In the genomic region with DNA sequence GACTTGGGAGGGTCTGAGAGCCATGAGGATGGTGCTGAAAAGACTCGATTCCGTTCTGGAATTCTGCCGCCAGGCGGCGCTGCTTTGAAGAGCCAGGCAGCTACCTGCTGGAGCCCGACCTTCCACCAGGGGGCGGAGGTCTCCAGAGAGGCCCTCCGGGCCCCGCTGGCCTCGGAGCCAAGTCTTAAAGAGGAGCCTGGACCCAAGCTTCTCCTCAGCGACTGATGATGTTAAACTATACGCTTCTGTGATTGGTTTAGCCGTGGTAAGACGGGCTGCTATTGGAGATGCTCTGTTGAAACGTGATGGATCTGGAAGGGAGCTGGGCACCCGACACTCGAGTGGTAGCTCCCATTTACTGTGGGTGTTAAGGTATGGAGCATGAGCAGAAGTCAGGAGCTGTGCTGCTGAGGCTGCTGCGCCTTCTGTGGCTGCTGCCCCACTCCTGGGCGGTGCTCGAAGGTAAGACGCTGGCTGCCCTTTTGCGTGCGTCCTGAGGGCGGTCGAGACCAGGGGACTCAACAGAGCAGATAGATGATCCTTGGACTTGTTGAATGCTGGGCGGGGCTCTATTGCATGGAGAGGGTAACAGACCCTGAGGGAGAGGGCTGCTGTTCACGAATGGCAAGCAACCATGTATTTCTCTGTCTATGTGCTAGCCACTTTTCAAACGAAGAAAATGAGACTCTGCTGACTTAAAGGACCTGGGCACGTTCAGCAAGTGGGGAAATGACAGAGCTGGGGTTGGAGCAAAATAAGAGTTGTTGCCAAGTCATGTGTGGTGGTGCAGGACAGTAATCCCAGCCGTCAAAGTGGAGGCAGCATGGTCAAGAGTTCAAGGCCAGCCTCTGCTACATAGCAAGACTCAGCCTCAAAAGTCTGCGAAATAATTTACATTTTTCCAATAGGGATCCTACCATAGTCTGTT, we compare ENCODE assay signal across 8 mouse cellular contexts. TPM values are rescaled to one million over a fixed set of nuclear protein-coding genes. Genes with fewer than 3 reads are reported as not detected.
DNase-seq lines count a peak whose midpoint lies in the region; ATAC-seq and TF ChIP-seq lines count a peak whose summit lies in the region.

No protein-coding gene starts in this region.

- H3K79me2 ChIP-seq in liver, adult 2 months (ENCODE audit: control insufficient read depth, insufficient read depth, low read length): no peaks in the 10 kb centered on the region
- no peaks in the 10 kb centered on the region for H3K79me2 ChIP-seq in myocyte (ENCODE audit: control insufficient read depth, insufficient read depth)

- no peak for TF ChIP-seq POLR2A in liver, adult 2 months (IDR thresholded peaks at IDR 0.05; ENCODE audit: extremely low read depth, insufficient read depth, low read length)
- TF ChIP-seq POLR2A in myocyte (IDR thresholded peaks at IDR 0.05; ENCODE audit: insufficient read length, low read depth): no peak

- H3K27ac ChIP-seq in heart, embryonic 11.5 days (ENCODE audit: low read depth, low read length): no peak overlapping the region
- 0 out of 2 replicates have a peak overlapping the region, but pooled peaks have one; percentile 28 for H3K27ac ChIP-seq in kidney, embryonic 16.5 days (ENCODE audit: low read length)
- no peak overlapping the region for H3K27ac ChIP-seq in liver, adult 2 months (replicated peaks; ENCODE audit: insufficient read depth, low read depth, low read length)

- peak; percentile 100 for TF ChIP-seq CTCF in liver, adult 2 months (IDR thresholded peaks at IDR 0.05; ENCODE audit: low read depth, low read length)

- H3K4me1 ChIP-seq in heart, embryonic 11.5 days (ENCODE audit: control insufficient read depth, insufficient read depth, low read length): peaks cover 7% of the 10 kb centered on the region
- peaks cover 23% of the 10 kb centered on the region; the same call in 1 of the 2 replicates for H3K4me1 ChIP-seq in kidney, embryonic 16.5 days (ENCODE audit: insufficient read depth, low read length)
- H3K4me1 ChIP-seq in liver, adult 2 months (ENCODE audit: control insufficient read depth, insufficient read depth, low read length): no peaks in the 10 kb centered on the region

- no peaks in the 10 kb centered on the region for H3K36me3 ChIP-seq in heart, embryonic 11.5 days (ENCODE audit: control insufficient read depth, insufficient read depth, low read length)
- H3K36me3 ChIP-seq in kidney, embryonic 16.5 days (ENCODE audit: insufficient read depth, low read length): no peaks in the 10 kb centered on the region
- no peaks in the 10 kb centered on the region for H3K36me3 ChIP-seq in liver, adult 2 months (ENCODE audit: control insufficient read depth, insufficient read depth, low read length)
- H3K36me3 ChIP-seq in myocyte (ENCODE audit: control insufficient read depth, insufficient read depth): no peaks in the 10 kb centered on the region
- H3K36me3 ChIP-seq in splenic B cell, adult 2 months (ENCODE audit: control insufficient read depth, insufficient read depth, low read length, poor library complexity, severe bottlenecking): peaks cover 24% of the 10 kb centered on the region

- 6% methylated on average over 31 of the region's 31 CpGs for WGBS in heart, embryonic 11.5 days (ENCODE audit: insufficient replicate concordance)
- WGBS in kidney, embryonic 16.5 days: 6% methylated on average over 31 of the region's 31 CpGs
- 8% methylated on average over 31 of the region's 31 CpGs for WGBS in liver, adult 2 months

- peak; percentile 99 for DNase-seq in B cell, adult 2 months
- peak; percentile 100 for DNase-seq in brain, adult 2 months (ENCODE audit: low read depth, low spot score)
- DNase-seq in liver, adult 2 months (ENCODE audit: extremely low read depth, low read depth, low spot score): peak; percentile 95
- peak; percentile 100 for DNase-seq in splenic B cell, adult 2 months (ENCODE audit: low read depth, low spot score)

- peaks cover 41% of the 10 kb centered on the region for H3K27me3 ChIP-seq in heart, embryonic 11.5 days (ENCODE audit: control insufficient read depth, insufficient read depth, low read length)
- H3K27me3 ChIP-seq in kidney, embryonic 16.5 days (ENCODE audit: insufficient read depth, low read length): peaks cover 13% of the 10 kb centered on the region
- H3K27me3 ChIP-seq in liver, adult 2 months (ENCODE audit: control insufficient read depth, insufficient read depth, low read length): peaks cover 7% of the 10 kb centered on the region; the same call in 1 of the 2 replicates
- peaks cover 30% of the 10 kb centered on the region for H3K27me3 ChIP-seq in myocyte (ENCODE audit: control insufficient read depth, insufficient read depth, insufficient read length)
- no peaks in the 10 kb centered on the region for H3K27me3 ChIP-seq in splenic B cell, adult 2 months (ENCODE audit: control insufficient read depth, insufficient read depth, low read length, poor library complexity, severe bottlenecking)

- ATAC-seq in erythroblast, adult 5-6 weeks (replicated peaks; ENCODE audit: low FRiP score, poor library complexity, severe bottlenecking): peak; percentile 95
- ATAC-seq in heart, embryonic 11.5 days (replicated peaks; ENCODE audit: insufficient number of reproducible peaks, low FRiP score, low TSS enrichment): peak; percentile 89
- peak; percentile 98 for ATAC-seq in kidney, embryonic 16.5 days (ENCODE audit: low FRiP score, low TSS enrichment)

- H3K9ac ChIP-seq in heart, embryonic 11.5 days (ENCODE audit: low read depth, low read length): no peak overlapping the region
- peak overlapping the region; percentile 54 for H3K9ac ChIP-seq in kidney, embryonic 16.5 days (replicated peaks; ENCODE audit: low read length)
- peak overlapping the region; percentile 5; the same call in 1 of the 2 replicates for H3K9ac ChIP-seq in liver, adult 2 months (ENCODE audit: low read depth, low read length)

- no peak overlapping the region for H3ac ChIP-seq in myocyte (ENCODE audit: control insufficient read depth, insufficient read length)

- H3K4me3 ChIP-seq in heart, embryonic 11.5 days (ENCODE audit: low read depth, low read length): peak overlapping the region; percentile 36
- peak overlapping the region; percentile 45 for H3K4me3 ChIP-seq in kidney, embryonic 16.5 days (ENCODE audit: low read length)
- H3K4me3 ChIP-seq in liver, adult 2 months (ENCODE audit: insufficient read depth, low read depth, low read length): peak overlapping the region; percentile 54
- no peak overlapping the region for H3K4me3 ChIP-seq in myocyte

- peak overlapping the region; percentile 77 for H3K4me2 ChIP-seq in heart, embryonic 11.5 days
- H3K4me2 ChIP-seq in kidney, embryonic 16.5 days (replicated peaks; ENCODE audit: low read depth, low read length): peak overlapping the region; percentile 80
- H3K4me2 ChIP-seq in myocyte (ENCODE audit: low read depth): peak overlapping the region; percentile 47

- no peaks in the 10 kb centered on the region for H3K9me3 ChIP-seq in heart, embryonic 11.5 days (replicated peaks; ENCODE audit: control insufficient read depth, low read length)
- H3K9me3 ChIP-seq in kidney, embryonic 16.5 days (ENCODE audit: low read length): no peaks in the 10 kb centered on the region

TF ChIP-seq in myocyte, 11 proteins besides CTCF, POLR2A, EP300 and RAD21 (continues in another document):
- TF ChIP-seq SRF (IDR thresholded peaks at IDR 0.05; ENCODE audit: control insufficient read depth, insufficient read length, low read depth): no peak

RNA-seq across cellular contexts. Expression of a gene that starts 7.5 kb away (rescaled TPM):
- total RNA-seq in erythroblast, adult 5-6 weeks (2015; ENCODE audit: low replicate concordance): 2.5 TPM in 1 of 2 replicates, not detected in the other
- 3.2 and 3.6 TPM in 2 replicates for total RNA-seq in erythroblast, adult 5-6 weeks (2017; ENCODE audit: low replicate concordance)
- polyA plus RNA-seq in heart, embryonic 11.5 days (2014; fragmentation: Nextera tagmentation; extraction: Ambion mirVana): 0.20 TPM in 1 of 2 replicates, not detected in the other
- 24.5 and 30.3 TPM in 2 replicates for polyA plus RNA-seq in kidney, embryonic 16.5 days (2015; fragmentation: Nextera tagmentation; extraction: Ambion mirVana)
- total RNA-seq in liver, adult 2 months (2014; rRNA removed): 0.74 and 1.7 TPM in 2 replicates
- polyA plus RNA-seq in liver, adult 2 months (2012; rRNA removed): 1.1 and 3.1 TPM in 2 replicates
- not detected for polyA plus RNA-seq in myocyte (2012; fragmentation: generic; extraction: Trizol)

RNA-seq across cellular contexts. Expression of a gene that starts 13.1 kb away (rescaled TPM):
- 36.1 and 75.0 TPM in 2 replicates for total RNA-seq in erythroblast, adult 5-6 weeks (2015; ENCODE audit: low replicate concordance)
- total RNA-seq in erythroblast, adult 5-6 weeks (2017; ENCODE audit: low replicate concordance): 114 and 135 TPM in 2 replicates
- 59.7 and 105 TPM in 2 replicates for polyA plus RNA-seq in heart, embryonic 11.5 days (2014; fragmentation: Nextera tagmentation; extraction: Ambion mirVana)
- 117 and 134 TPM in 2 replicates for polyA plus RNA-seq in kidney, embryonic 16.5 days (2015; fragmentation: Nextera tagmentation; extraction: Ambion mirVana)
- total RNA-seq in liver, adult 2 months (2014; rRNA removed): 39.0 and 53.2 TPM in 2 replicates
- polyA plus RNA-seq in liver, adult 2 months (2012; rRNA removed): 55.8 and 76.9 TPM in 2 replicates
- polyA plus RNA-seq in myocyte (2012; fragmentation: generic; extraction: Trizol): 90.1 TPM

RNA-seq across cellular contexts. Expression of a gene that starts 16.2 kb away (rescaled TPM):
- 15.9 and 37.5 TPM in 2 replicates for total RNA-seq in erythroblast, adult 5-6 weeks (2015; ENCODE audit: low replicate concordance)
- total RNA-seq in erythroblast, adult 5-6 weeks (2017; ENCODE audit: low replicate concordance): 11.7 and 13.3 TPM in 2 replicates
- polyA plus RNA-seq in heart, embryonic 11.5 days (2014; fragmentation: Nextera tagmentation; extraction: Ambion mirVana): 6.2 and 8.1 TPM in 2 replicates
- 18.3 and 19.0 TPM in 2 replicates for polyA plus RNA-seq in kidney, embryonic 16.5 days (2015; fragmentation: Nextera tagmentation; extraction: Ambion mirVana)
- total RNA-seq in liver, adult 2 months (2014; rRNA removed): 7.1 and 8.5 TPM in 2 replicates
- 8.3 and 13.1 TPM in 2 replicates for polyA plus RNA-seq in liver, adult 2 months (2012; rRNA removed)
- polyA plus RNA-seq in myocyte (2012; fragmentation: generic; extraction: Trizol): 7.2 TPM

RNA-seq across cellular contexts. Expression of a gene that starts 17.3 kb away (rescaled TPM):
- total RNA-seq in erythroblast, adult 5-6 weeks (2015; ENCODE audit: low replicate concordance): 6.1 and 9.6 TPM in 2 replicates
- 7.1 and 15.8 TPM in 2 replicates for total RNA-seq in erythroblast, adult 5-6 weeks (2017; ENCODE audit: low replicate concordance)
- 0.27 and 0.29 TPM in 2 replicates for polyA plus RNA-seq in heart, embryonic 11.5 days (2014; fragmentation: Nextera tagmentation; extraction: Ambion mirVana)
- 7.2 and 8.6 TPM in 2 replicates for polyA plus RNA-seq in kidney, embryonic 16.5 days (2015; fragmentation: Nextera tagmentation; extraction: Ambion mirVana)
- total RNA-seq in liver, adult 2 months (2014; rRNA removed): 4.2 and 6.6 TPM in 2 replicates
- polyA plus RNA-seq in liver, adult 2 months (2012; rRNA removed): 8.3 and 14.5 TPM in 2 replicates
- polyA plus RNA-seq in myocyte (2012; fragmentation: generic; extraction: Trizol): not detected

RNA-seq across cellular contexts. Expression of a gene that starts 43.4 kb away (rescaled TPM):
- total RNA-seq in erythroblast, adult 5-6 weeks (2015; ENCODE audit: low replicate concordance): 0.84 and 7.9 TPM in 2 replicates
- total RNA-seq in erythroblast, adult 5-6 weeks (2017; ENCODE audit: low replicate concordance): 1.1 TPM in 1 of 2 replicates, not detected in the other
- 0.34 and 1.2 TPM in 2 replicates for polyA plus RNA-seq in heart, embryonic 11.5 days (2014; fragmentation: Nextera tagmentation; extraction: Ambion mirVana)
- polyA plus RNA-seq in kidney, embryonic 16.5 days (2015; fragmentation: Nextera tagmentation; extraction: Ambion mirVana): 0.52 and 0.82 TPM in 2 replicates
- total RNA-seq in liver, adult 2 months (2014; rRNA removed): 0.28 and 0.47 TPM in 2 replicates
- polyA plus RNA-seq in liver, adult 2 months (2012; rRNA removed): 0.76 and 1.4 TPM in 2 replicates
- 0.07 TPM for polyA plus RNA-seq in myocyte (2012; fragmentation: generic; extraction: Trizol)
